Mouse (Mus musculus): ENCODE results near the gene Gm21708. TPM values are rescaled to one million over a fixed set of nuclear protein-coding genes. Genes with fewer than 3 reads are reported as not detected.
"Not testable (repeated sequence)": the region's sequence is repeated elsewhere in the genome, so short reads cannot be mapped to it uniquely, and the experiment has no call there.

Gene Gm21708
- not detected in 2 replicates for polyA plus RNA-seq (2016; fragmentation: Nextera tagmentation; extraction: Ambion mirVana)

GRCm38 (mm10) chrY:3410067-3410466 lies at the start of gene Gm21708, which contains the start of gene Gm21704:
Gene Gm21708, minus strand, starts transcription at chrY:3410167.
Gene Gm21704, minus strand, starts transcription at chrY:3410167.
- not testable (repeated sequence) for H3K4me1 ChIP-seq; H3K36me3 ChIP-seq; H3K4me2 ChIP-seq; H3K4me3 ChIP-seq; ATAC-seq; H3K27ac ChIP-seq; H3K27me3 ChIP-seq (replicated peaks); H3K9ac ChIP-seq; H3K9me3 ChIP-seq (replicated peaks)
- WGBS (ENCODE audit: insufficient replicate concordance), result no CpG with 5 or more reads among the region's 9 CpGs

Other genes starting within 250 kb of the Gm21708 start
- gene Gm21677, start 103.7 kb downstream of the Gm21708 start, polyA plus RNA-seq (2016; fragmentation: Nextera tagmentation; extraction: Ambion mirVana), result not detected in 2 replicates
- gene Gm21693, start 64.8 kb downstream of the Gm21708 start, polyA plus RNA-seq (2016; fragmentation: Nextera tagmentation; extraction: Ambion mirVana), result not detected in 2 replicates
- gene Gm21704, start within 50 bp of the Gm21708 start, polyA plus RNA-seq (2016; fragmentation: Nextera tagmentation; extraction: Ambion mirVana), result not detected in 2 replicates